Mouse (Mus musculus) layer of hippocampus, adult 9-10 months (tissue): ENCODE data around the gene Abcb7.
A peak's percentile ranks its signal among the peaks of the same experiment; 100 is the strongest.
"Not testable (repeated sequence)": the region's sequence is repeated elsewhere in the genome, so short reads cannot be mapped to it uniquely, and the experiment has no call there.

Experiments
- DNase-seq: peaks from one replicate; pipeline ENCODE4 v3.0.0; 2022; ENCODE audit warnings: low spot score

Gene Abcb7

DNA sequence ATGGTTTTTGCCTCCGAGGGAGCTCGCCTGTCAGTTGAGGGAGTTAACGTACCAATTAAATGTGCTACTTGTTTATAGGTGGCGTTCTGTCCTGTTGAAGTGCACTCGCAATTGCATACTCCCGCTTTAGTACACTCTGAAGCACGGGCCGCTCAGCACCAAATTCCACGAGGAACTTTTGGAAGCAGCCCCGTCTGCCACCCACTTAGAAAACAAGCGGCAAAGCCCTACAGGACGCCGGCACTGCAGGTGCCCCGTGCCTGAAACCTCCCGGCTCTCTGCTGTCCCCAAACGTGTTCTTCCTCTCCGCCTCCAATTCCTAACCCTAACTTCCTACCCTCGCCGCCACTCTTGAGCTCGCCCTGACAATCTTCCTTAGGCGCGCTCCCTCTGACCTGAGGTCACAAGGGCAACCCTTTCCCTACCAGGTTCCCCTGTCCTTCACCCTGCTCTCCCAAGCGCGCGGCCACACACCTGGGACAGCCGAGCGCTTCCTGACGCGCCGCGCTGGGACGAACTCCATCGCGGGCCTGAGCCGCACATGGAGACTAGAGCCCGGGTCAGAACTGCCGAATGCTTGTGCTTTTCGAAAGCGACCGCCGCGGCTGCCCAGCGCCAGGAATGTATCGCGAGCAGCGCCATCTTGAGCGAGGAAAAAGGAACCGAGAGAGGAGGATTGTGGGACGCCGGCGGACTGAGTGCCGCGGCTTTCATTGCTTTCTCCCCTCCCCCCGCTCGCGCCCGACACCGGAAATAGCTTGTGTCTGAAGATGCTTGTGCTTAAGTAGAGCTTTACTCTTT is at the start of gene Abcb7:
Abcb7 (minus strand) TSS at position 674 of the 801 bp plus-strand sequence.
- DNase-seq: peak; percentile 27

DNA sequence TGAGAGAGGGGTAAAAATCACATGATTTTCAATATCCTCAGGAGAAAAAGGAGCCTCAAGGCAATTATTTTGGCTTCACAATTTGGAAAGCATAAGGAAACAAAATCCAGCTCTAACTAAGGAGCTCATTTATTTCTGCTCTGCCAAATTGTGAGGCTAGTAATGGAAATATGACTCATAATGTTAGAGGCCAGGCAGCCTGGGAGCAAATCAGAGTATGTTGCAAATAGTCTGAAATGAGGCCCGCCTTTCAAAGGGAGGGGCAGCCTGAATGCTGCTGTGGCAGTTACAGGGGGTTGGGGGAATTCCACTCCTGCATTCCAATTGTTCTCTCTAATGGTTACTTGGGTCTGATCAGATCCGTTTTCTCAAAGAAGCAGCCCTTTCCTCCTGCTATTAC is 48.1 kb upstream of the Abcb7 start:
- DNase-seq: no peak

DNA sequence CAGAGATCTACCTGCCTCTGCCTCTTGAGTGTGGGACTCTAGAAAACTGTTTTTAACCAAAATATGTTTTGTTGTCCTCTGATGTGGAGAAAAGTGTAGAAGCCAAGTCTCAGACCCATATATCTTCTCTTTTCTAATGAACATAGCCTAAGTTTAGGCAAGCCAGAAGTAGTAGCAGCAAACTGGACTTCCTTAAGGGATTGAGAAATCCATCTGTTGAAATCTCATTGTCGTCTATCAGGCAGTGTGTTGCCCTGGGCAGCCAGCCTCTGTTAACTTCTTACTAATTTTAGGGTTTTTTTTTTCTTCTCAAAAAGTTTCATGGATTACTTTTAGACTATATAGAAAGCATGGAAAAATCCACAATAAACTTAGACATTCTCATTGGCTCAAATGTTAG is 38.8 kb upstream of the Abcb7 start:
- no peak for DNase-seq

DNA sequence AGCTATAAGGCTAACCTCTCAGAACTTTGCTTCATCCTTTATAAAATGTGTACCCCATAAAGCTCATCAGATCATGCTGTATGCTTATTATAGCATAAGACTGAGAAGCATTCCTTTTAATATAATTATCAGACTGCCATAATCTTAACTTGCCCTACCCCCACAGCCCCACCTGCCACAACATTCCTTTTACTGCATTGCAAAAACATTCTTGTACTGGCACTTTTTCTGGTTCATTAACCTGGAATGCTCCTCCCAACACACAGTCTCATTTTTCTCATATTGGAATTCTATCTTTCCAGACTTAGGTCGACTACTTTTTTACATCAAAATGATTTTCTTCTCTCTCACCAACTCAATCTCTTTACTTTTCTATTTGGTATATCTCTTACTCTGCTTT is 19.8 kb upstream of the Abcb7 start:
- no peak for DNase-seq

DNA sequence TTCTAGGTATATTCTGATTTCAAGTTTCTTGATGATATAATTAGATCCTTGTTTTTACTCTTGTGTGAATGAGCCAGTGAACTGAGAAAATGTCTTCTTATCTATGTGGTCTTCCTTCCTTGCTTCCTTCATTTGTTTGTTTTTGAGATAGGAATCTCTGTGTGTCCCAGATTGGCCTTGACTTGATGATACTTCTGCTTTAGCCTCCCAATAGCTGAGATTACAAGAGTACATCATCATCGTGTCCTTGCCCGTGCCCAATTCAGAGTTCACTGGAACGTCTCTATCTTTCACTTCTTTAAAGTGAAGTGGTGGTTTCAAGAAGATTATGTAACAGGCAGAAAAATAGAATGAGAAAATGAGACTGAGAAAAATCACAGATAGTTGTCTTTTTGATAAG is 14.5 kb upstream of the Abcb7 start:
- no peak for DNase-seq

DNA sequence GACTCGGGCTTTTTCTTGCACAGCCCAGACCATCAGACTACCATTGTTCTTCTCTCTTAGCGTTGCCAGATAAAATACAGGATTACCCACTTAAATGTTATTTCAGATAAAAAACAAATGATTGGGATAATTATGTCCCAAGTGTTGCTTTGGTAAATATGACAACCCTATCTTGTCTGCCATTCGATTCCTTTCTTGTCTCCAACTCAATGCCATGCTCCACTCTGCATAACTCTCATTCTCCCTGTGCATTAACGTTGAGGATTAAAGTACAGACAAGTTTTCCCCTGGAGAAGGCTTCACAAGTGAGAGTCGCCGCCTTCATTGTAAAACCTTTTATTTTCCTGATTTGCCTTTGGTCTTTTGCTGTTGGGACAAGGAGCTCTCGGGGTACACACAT is 339 bp upstream of the Abcb7 start:
- DNase-seq: no peak

DNA sequence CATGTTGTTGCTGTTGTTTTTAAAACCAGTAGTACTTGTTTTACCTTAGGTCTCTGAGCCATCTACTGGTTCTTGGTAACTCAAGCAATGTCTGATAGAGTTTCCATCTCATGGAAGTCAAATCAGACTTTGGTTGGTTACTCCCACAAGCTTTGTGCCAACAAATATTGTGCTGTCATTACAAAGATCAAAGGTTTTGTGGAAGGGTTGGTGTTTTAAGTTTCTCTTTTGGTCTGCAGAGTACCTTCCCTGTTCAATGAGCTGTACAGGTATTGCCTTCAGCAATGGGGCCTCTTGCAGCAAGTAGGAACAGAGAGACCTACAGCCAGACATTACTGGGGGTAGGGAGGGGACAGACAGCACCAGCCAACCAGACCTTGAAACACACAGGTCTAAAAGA is 5.5 kb downstream of the Abcb7 start:
- no peak for DNase-seq

DNA sequence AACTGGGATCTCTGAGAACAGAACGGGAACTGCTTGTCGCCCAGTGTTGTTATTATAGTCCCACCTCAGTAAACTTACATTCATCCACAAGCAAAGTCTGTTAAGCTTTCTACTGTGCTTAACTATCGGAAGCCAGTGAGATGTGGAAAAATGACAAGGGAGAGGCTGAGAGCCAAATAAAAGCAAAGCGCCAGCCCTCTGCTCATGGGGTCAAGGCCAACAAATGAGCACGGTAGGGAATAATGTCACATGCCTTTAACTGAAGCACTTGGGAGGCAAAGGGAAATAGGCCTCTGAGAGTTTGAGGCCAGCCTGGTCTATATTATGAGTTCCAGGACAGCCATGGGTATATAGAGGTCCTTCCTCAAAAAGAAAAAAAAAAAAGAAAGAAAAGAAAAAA is 11.2 kb downstream of the Abcb7 start:
- no peak for DNase-seq

DNA sequence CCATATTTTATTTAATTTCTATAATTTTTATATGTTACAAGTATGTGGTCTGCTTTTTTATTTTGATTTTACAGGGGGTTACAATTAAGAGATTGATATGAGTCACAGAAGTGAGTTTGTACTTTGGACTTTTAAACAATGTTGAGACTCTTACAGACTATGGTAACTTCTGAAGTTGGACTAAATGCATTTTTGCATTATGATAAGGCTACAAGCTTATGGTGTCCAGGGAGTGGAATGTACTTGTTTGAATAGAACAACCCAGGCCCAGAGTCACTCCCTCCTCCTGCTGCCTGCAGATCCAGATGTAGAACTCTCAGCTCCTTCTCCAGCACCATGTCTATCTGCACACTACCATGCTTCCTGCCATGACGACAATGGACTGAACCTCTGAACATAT is 12.5 kb downstream of the Abcb7 start:
- no peak for DNase-seq

DNA sequence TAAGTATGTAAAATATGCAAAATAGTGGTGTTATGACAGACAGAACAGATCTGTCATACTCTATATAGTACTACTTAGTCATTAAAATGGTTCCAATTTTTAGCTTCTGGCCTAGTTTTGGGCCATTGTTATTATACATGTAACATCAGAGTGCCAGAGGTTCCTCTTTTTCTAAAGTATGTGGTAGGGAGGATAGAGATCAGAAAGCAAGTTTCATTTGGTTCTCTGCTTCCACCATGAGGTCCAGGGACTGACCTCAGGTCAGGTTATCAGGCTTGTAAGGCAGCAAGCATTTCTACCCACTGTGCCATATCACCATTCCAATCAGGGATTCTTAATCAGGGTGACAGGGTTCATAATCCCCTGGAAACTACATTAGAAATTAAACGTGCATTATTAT is 16.1 kb downstream of the Abcb7 start:
- no peak for DNase-seq

DNA sequence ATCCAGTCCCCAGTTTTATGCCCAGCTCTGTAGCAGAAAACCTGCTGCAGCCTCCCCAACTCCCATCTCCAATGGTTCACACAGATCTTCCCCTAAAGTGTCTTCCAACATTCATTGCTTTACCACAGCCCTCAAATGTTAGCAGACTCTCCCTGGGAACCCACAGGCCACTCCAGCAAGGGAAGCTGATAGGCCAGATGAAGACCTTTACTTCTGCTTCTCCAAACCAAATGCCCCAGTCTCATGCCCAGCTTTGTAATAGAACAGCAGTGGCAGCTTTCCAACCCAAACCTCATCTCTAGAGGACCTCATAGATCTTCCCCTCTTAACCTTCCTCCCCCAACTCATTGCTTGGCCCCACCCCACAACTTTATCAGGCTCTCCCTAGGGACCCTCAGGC is 54.0 kb downstream of the Abcb7 start:
- no peak for DNase-seq

DNA sequence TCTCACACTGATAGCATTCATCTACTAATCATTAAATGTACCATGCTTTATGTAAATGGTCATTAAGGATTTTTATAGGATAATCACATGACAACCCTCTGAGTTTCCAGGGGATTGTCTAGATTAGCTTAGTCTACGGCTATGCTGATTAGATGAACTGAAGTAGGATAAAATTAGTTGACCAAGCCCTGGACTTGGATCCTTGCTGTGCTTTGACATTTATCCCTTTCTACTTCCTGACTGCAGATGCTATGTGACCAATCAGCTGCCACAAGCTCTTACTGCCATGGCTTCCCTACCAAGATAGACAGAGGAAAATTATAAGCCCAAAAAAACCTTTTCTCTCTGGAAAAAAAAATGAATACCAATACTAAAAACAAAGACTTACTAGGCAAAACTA is 57.8 kb downstream of the Abcb7 start:
- DNase-seq: no peak

DNA sequence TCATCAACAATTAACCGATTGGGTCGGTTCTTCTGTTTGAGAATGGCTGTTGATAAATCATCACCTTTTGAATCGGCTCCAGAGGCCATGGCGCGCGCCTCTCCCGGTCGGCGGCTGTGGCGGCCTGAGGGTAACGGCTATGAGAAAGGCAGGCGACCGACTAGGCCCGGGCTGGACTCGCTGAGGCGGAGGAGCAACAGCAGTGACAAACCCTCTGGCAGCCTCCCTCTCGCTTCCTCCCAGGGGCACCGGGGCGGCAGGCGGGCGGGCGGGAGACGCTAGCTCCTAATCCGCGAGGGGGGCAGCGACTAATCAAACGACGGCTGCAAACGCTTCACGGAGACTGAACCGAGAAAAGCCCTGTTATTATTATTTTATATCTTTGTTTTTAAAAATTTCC is 65.5 kb downstream of the Abcb7 start:
- not testable (repeated sequence) for DNase-seq

DNA sequence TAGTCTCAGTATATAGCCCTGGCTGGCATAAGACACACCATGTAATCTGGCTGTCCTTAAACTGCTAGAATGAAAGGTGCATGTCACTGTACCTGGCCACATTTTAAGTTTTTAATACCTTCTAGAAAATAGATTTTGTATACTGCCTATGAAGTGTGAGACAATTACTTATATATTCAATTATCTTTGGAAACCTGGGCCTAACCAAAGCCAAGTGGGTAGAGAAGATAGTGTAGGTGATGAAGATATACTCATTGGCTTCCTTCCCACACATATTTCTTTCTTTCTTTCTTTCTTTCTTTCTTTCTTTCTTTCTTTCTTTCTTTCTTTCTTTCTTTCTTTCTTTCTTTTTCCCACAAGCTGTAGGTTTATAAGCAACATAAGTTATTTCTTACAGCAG is 121.9 kb downstream of the Abcb7 start:
- DNase-seq: no peak

DNA sequence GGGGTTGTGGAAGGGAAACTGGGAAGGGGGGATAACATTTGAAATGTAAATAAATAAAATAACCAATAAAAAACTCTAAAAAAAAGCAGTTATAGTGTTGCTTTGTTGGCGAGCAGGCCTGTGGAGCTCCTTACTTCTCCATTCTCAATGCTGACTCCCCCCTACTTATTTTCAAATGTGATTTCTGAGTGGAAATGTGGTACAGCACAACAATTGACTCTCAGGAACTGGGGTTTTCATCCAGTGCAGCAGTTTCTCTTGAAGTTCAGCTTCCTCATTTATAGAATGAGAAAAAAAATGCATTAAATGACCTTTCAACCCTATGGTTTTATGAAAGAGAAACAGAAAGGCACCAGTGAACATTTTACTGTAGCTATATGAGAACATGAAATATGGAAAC is 133.8 kb downstream of the Abcb7 start:
- no peak for DNase-seq

DNA sequence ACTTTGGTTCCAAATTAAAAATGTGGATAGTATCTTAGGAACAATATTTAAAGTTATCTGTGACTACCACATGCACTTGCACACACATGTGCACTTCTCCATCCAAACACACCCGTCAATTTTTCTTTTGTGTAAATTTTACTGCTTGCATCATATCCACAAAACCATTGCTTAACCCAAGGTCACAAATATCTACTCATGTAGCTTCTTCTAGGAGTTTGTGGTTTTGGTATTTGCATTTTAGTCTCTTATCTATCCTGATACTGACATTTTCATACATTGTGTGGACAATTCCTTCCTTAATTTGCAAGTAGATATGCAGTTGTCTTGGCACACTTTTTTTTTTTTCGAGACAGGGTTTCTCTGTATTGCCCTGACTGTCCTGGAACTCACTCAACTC is 149.3 kb downstream of the Abcb7 start:
- DNase-seq: no peak

DNA sequence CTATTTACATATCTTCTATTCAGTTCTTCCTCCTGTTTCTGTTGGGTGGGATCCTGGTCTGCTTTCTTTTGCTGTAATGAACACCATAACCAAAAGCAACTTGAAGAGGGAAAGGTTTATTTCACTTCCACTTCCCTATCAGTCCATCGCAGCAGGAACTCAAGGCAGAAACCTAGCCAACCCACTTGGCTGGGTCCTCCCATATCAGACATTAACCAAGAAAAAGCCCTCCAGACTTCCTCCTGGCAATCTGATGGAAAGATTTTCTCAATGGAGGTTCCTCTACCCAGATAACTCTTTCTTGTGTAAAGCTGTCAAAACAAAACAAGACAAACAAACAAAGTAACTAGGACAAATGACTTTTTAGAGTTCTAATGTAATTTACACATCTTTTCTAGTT is 151.2 kb downstream of the Abcb7 start:
- DNase-seq: no peak

DNA sequence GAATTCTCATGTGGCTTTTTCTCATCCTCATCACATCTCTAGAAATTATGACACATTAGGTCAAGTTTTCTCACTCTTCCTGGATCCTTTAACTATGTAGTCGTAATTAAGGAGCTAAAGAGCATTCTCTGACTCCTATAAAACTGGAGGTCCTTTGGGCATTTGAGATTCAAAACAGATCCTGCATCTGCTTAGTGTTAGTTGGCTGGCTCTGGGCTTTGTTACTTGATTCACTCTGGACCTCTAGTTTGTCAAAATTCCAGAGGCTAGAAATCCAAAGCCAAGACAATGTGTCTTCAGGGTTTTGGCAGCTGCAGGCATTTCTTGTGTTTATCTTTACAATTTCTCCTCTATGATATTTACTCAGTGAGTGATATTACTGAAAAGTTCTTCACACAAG is 157.1 kb downstream of the Abcb7 start:
- DNase-seq: no peak
